Mouse (Mus musculus) C2C12 (cell line): ENCODE measurements around the gene Rimbp3.

Source experiments
- CEBPB ChIP-seq: IDR thresholded peaks from one replicate; pipeline ENCODE4 v1.6.1; 2011; ENCODE audit warnings: low read depth, mild to moderate bottlenecking, control low read depth, moderate library complexity
- CTCF ChIP-seq: IDR thresholded peaks from one replicate; pipeline ENCODE4 v1.5.1; 2011; ENCODE audit not compliant: control insufficient read depth, insufficient read depth, insufficient read length
- MAX ChIP-seq: IDR thresholded peaks from one replicate; pipeline ENCODE4 v1.6.1; 2011; ENCODE audit warnings: mild to moderate bottlenecking, control low read depth
- MYOD1 ChIP-seq: IDR thresholded peaks from one replicate; pipeline ENCODE4 v1.6.1; 2011; ENCODE audit warnings: low read depth; ENCODE audit not compliant: control insufficient read depth, insufficient read length
- USF1 ChIP-seq: IDR thresholded peaks from one replicate; pipeline ENCODE4 v1.6.1; 2011; ENCODE audit warnings: low read depth, mild to moderate bottlenecking, control low read depth, moderate library complexity

GRCm38 (mm10) chr16:17254005-17254597, 45.7 kb downstream of the Rimbp3 start:
- TF ChIP-seq MYOD1 (no peak), CTCF (no peak), CEBPB (no peak), MAX (no peak), USF1 (no peak)
